Mouse (Mus musculus) kidney, postnatal 0 days (tissue): Measurements from ENCODE around the gene Catsper3. TPM values are rescaled to one million over a fixed set of nuclear protein-coding genes. Genes with fewer than 3 reads are reported as not detected.

Experiments used
- ATAC-seq: fragments of 200-750 bp; cut with Nextera tagmentation; replicated peaks from 2 replicates; pipeline ENCODE4 v1.8.0; 2017; ENCODE audit warnings: low read depth, moderate number of reproducible peaks, moderate TSS enrichment, moderate library complexity; ENCODE audit not compliant: low FRiP score
- DNase-seq: peaks from one replicate; pipeline ENCODE4 v3.0.0-alpha.2; 2016; ENCODE audit warnings: low spot score
- H3K27ac ChIP-seq: fragments of 300-500 bp; sonication (generic); 2 replicates; pipeline ENCODE4 v1.5.1; 2014; ENCODE audit warnings: mild to moderate bottlenecking
- H3K27me3 ChIP-seq: fragments of 300-500 bp; sonication (generic); 2 replicates; pipeline ENCODE4 v1.6.1; 2014; ENCODE audit warnings: low read length, mixed read lengths; ENCODE audit not compliant: insufficient read depth
- H3K36me3 ChIP-seq: fragments of 300-500 bp; sonication (generic); 2 replicates; pipeline ENCODE4 v1.6.1; 2014; ENCODE audit warnings: low read length, mixed read lengths; ENCODE audit not compliant: insufficient read depth
- H3K4me1 ChIP-seq: fragments of 300-500 bp; sonication (generic); replicated peaks from 2 replicates; pipeline ENCODE4 v1.6.1; 2014; ENCODE audit warnings: antibody characterized with exemption, low read length, mixed read lengths; ENCODE audit not compliant: insufficient read depth
- H3K4me2 ChIP-seq: fragments of 300-500 bp; sonication (generic); 2 replicates; pipeline ENCODE4 v1.6.1; 2014; ENCODE audit warnings: mild to moderate bottlenecking, low read length, moderate library complexity, mixed read lengths
- H3K4me3 ChIP-seq: fragments of 300-500 bp; sonication (generic); replicated peaks from 2 replicates; pipeline ENCODE4 v1.5.1; 2014; ENCODE audit warnings: low read depth, low read length
- H3K9ac ChIP-seq: fragments of 300-500 bp; sonication (generic); 2 replicates; pipeline ENCODE4 v1.6.1; 2014; ENCODE audit warnings: low read depth, low read length
- H3K9me3 ChIP-seq: fragments of 300-500 bp; sonication (generic); replicated peaks from 2 replicates; pipeline ENCODE4 v1.6.1; 2016; ENCODE audit warnings: low read length, inconsistent platforms, mixed read lengths
- CTCF ChIP-seq: IDR thresholded peaks from 2 replicates; pipeline ENCODE4 v1.5.1; 2016; ENCODE audit warnings: antibody characterized with exemption, low read depth, mild to moderate bottlenecking, moderate library complexity
- WGBS: fragments of 180-500 bp; shearing (Covaris S2); extraction: QIAGEN DNeasy Blood & Tissue Kit; methylation state at CpG from one replicate; pipeline ENCODE4 v1.1.7; 2014; 5-methylcytosine and 5-hydroxymethylcytosine counted together
- polyA plus RNA-seq: library from polyadenylated mRNA; unstranded; fragments of >200 nt; fragmentation: Nextera tagmentation; extraction: Ambion mirVana; gene quantifications from 2 replicates; pipeline ENCODE4 v1.2.1, GENCODE M21; 2015

Gene Catsper3
- polyA plus RNA-seq, 1 experiment from 2014 or later: 0.14 TPM

GRCm38 (mm10) chr13:55829018-55829655, 44.8 kb downstream of the Catsper3 start:
- no peaks in the 10 kb centered on the region for H3K36me3 ChIP-seq
- H3K27ac ChIP-seq: no peak overlapping the region
- peaks cover 16% of the 10 kb centered on the region for H3K4me1 ChIP-seq
- peaks cover 92% of the 10 kb centered on the region for H3K27me3 ChIP-seq
- no peaks in the 10 kb centered on the region for H3K9me3 ChIP-seq
- H3K4me2 ChIP-seq: no peak overlapping the region
- no peak overlapping the region for H3K9ac ChIP-seq
- DNase-seq (no peak), ATAC-seq (no peak)
- no peak for TF ChIP-seq CTCF
- 6% methylated on average over 12 of the region's 12 CpGs for WGBS
- H3K4me3 ChIP-seq: no peak overlapping the region; the same call in 1 of the 2 replicates

DNA sequence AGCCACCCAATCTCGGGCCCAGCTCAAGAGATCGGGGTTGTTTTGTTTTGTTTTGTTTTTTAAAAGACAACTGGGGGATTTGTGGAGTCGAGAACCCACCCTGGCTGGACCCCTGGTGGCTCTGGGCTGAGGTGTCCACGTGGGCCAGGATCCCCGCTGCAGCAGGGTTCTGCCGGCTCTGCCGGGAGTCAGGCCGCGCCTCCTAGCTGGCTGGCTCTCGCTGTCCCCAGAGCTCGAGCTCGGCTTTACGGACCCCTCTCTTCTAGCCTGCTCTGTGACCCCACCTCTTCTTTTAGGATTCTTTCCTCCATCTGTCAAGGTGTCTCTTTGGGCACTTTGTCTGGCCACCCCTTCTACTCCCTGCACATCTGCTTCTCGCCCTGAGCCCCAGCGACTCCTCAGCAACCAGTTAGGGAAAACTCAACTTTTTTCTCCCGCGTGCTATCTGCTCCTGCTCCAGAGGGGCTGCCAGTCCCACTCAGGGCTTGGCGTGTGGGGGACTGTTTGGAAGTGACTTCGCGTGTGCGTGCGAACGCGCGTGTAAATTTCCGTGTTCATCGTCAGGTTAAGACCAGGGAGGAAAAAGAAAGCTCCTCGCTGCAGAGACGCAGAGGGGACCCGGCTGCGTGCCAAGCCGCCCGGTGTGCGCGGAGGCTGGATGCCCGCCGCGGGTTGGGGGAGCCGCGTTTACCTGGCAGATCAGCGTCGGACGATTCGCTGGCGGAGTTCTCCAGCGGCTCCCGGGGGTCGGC, 45.9 kb downstream of the Catsper3 start:
- no peak overlapping the region for H3K27ac ChIP-seq
- 2% methylated on average over 47 of the region's 48 CpGs for WGBS
- ATAC-seq (no peak), DNase-seq (no peak)
- peak overlapping the region; percentile 13 for H3K4me3 ChIP-seq
- H3K36me3 ChIP-seq: no peaks in the 10 kb centered on the region
- peaks cover 16% of the 10 kb centered on the region for H3K4me1 ChIP-seq
- 0 out of 2 replicates have a peak, but pooled peaks have one; percentile 4 for TF ChIP-seq CTCF
- H3K27me3 ChIP-seq: peaks cover 92% of the 10 kb centered on the region
- H3K9ac ChIP-seq: no peak overlapping the region; the same call in 1 of the 2 replicates
- peak overlapping the region; percentile 43 for H3K4me2 ChIP-seq
- H3K9me3 ChIP-seq: no peaks in the 10 kb centered on the region

GRCm38 (mm10) chr13:55830833-55831721, 46.7 kb downstream of the Catsper3 start:
- Histone ChIP-seq H3K27me3 (peaks cover 92% of the 10 kb centered on the region), H3K4me1 (peaks cover 20% of the 10 kb centered on the region), H3K9ac (no peak overlapping the region; the same call in 1 of the 2 replicates), H3K4me2 (peak overlapping the region; percentile 43), H3K4me3 (peak overlapping the region; percentile 13), H3K9me3 (no peaks in the 10 kb centered on the region), H3K27ac (no peak overlapping the region), H3K36me3 (no peaks in the 10 kb centered on the region)
- WGBS: 2% methylated on average over 40 of the region's 82 CpGs
- ATAC-seq (no peak), DNase-seq (no peak)
- TF ChIP-seq CTCF: no peak

DNA sequence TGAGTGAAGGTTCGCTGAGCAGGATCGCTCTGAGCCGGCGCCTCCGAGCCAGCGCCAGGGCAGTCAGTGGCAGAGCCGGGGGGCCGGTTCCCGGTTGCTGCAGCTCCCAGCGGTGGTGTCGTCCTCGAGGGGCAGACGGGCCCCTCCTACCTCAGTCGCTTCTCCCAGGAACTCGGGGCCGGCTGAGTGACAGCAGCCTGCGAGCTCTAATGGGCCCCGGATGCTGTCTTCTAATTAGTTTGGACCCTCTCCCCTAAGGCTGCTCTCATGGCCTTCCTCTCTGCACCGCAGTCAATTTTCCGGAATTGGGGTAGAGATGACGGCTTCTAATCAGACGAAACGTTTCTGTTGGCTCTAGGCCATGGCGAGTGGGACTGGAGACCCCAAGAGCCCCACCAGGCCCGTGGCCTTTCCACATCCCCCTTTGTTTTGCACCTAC, 47.4 kb downstream of the Catsper3 start:
- Histone ChIP-seq H3K36me3 (no peaks in the 10 kb centered on the region), H3K9ac (no peak overlapping the region), H3K27me3 (peaks cover 91% of the 10 kb centered on the region), H3K4me3 (peak overlapping the region; percentile 13; the same call in 1 of the 2 replicates), H3K27ac (no peak overlapping the region), H3K4me2 (peak overlapping the region; percentile 43), H3K9me3 (no peaks in the 10 kb centered on the region), H3K4me1 (peaks cover 21% of the 10 kb centered on the region)
- 4% methylated on average over 25 of the region's 25 CpGs for WGBS
- TF ChIP-seq CTCF: no peak
- no peak for DNase-seq
- no peak for ATAC-seq

- no peak overlapping the region for H3K27ac ChIP-seq
- no peaks in the 10 kb centered on the region for H3K36me3 ChIP-seq
- ATAC-seq: no peak
- H3K4me3 ChIP-seq: no peak overlapping the region
- no peak overlapping the region for H3K4me2 ChIP-seq
- H3K27me3 ChIP-seq: peaks cover 95% of the 10 kb centered on the region
- H3K9me3 ChIP-seq: no peaks in the 10 kb centered on the region
- TF ChIP-seq CTCF: no peak
- H3K4me1 ChIP-seq: peaks cover 21% of the 10 kb centered on the region
- DNase-seq: no peak
- no peak overlapping the region for H3K9ac ChIP-seq
- 55% methylated on average over 1 of the region's 1 CpGs for WGBS
These were observed 48.2 kb downstream of the Catsper3 start for GRCm38 (mm10) chr13:55832602-55833001.

- H3K27me3 ChIP-seq: peaks cover 93% of the 10 kb centered on the region
- no peak overlapping the region for H3K9ac ChIP-seq
- no peak overlapping the region for H3K4me2 ChIP-seq
- TF ChIP-seq CTCF: no peak
- H3K4me1 ChIP-seq: peaks cover 21% of the 10 kb centered on the region
- H3K9me3 ChIP-seq: no peaks in the 10 kb centered on the region
- H3K36me3 ChIP-seq: no peaks in the 10 kb centered on the region
- DNase-seq: no peak
- no peak overlapping the region for H3K4me3 ChIP-seq
- H3K27ac ChIP-seq: no peak overlapping the region
- no peak for ATAC-seq
- WGBS: 7% methylated on average over 7 of the region's 7 CpGs
These were observed 49.6 kb downstream of the Catsper3 start for GRCm38 (mm10) chr13:55833921-55834320.
